Mouse (Mus musculus) kidney, adult 9 months (tissue): ENCODE data around the gene Snrpb.

Source experiments
- DNase-seq: peaks from one replicate; pipeline ENCODE4 v3.0.0; 2022

The Snrpb gene

GRCm38 (mm10) chr2:130129687-130130086 lies 49.5 kb downstream of the Snrpb start:
- DNase-seq: no peak

DNA sequence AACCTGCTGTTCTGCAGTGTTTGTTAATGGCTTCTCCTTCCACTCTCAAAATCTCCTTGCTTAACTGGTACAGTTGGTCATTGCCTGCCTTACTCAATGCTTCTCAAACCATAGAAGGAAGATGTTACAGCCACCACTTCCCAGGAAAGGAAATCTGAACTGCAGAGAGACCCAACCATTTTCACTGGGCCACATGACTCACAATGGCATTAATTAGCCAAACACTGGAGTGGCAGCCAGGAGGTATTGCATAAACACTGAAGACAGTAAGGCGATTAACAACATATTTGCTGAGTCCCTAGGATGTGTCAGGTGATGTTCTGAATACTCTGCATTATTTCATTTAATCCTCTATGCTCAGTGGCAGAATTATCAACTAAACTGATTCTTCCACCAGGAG lies 53.1 kb downstream of the Snrpb start:
- no peak for DNase-seq

GRCm38 (mm10) chr2:130125279-130126059 lies 53.7 kb downstream of the Snrpb start:
- no peak for DNase-seq
